ENCODE assay signal across 19 mouse cellular contexts in the genomic region with DNA sequence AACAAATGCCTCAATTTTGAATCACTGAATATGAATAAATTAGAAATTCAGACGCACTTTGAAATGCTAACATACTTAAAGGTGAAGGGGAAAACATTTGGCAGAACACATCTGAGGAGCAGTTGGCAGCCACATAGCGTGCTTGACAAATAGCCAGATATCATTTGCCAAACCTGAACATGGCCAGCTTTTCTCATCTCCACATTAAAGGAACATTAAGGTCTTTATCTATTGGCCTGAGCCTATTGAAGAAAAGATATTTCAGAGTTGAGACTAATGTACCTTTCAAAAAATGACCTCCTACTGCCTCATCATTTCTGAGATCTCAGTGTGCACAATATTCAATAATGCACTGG.
DNase-seq lines count a peak whose midpoint lies in the region; ATAC-seq and TF ChIP-seq lines count a peak whose summit lies in the region.
"Had no signal": no experiment of that assay in that cellular context is flagged by ENCODE, and none has a peak within 500 bp of the region (broad histone marks: within the 10 kb centered on the region; RNA-seq: fewer than 3 reads in every experiment).

No protein-coding gene starts in this region.

- 0 out of 2 replicates have a peak, but pooled peaks cover 9% of the 10 kb centered on the region for H3K4me1 ChIP-seq in intestine, embryonic 16.5 days (ENCODE audit: control insufficient read depth, insufficient read depth, low read length)
- H3K4me1 ChIP-seq: forebrain, embryonic 10.5 days had no signal

- H3K36me3 ChIP-seq in intestine, embryonic 16.5 days (ENCODE audit: control insufficient read depth, insufficient read depth, low read length) = no peaks in the 10 kb centered on the region
- H3K36me3 ChIP-seq: forebrain, embryonic 10.5 days; limb, embryonic 10.5 days had no signal

- no peak overlapping the region for H3K9ac ChIP-seq in intestine, embryonic 16.5 days (ENCODE audit: low read depth, low read length)
- H3K9ac ChIP-seq: liver, embryonic 14.5 days had no signal

- H3K9me3 ChIP-seq in intestine, embryonic 16.5 days (ENCODE audit: control insufficient read depth, low read length) = no peaks in the 10 kb centered on the region
- H3K9me3 ChIP-seq: forebrain, embryonic 10.5 days; limb, embryonic 10.5 days had no signal

- H3K27ac ChIP-seq in intestine, embryonic 16.5 days (ENCODE audit: low read length) = peak overlapping the region; percentile 79; the same call in 1 of the 2 replicates
- no peak overlapping the region for H3K27ac ChIP-seq in layer of hippocampus, adult 2 months
- H3K27ac ChIP-seq: forebrain, embryonic 10.5 days; heart, adult 2 months; limb, embryonic 10.5 days; liver, embryonic 14.5 days had no signal

- ATAC-seq in intestine, embryonic 16.5 days = no peak
- no peak for ATAC-seq in monocyte, adult 5-6 weeks (replicated peaks; ENCODE audit: insufficient number of reproducible peaks, low FRiP score, low TSS enrichment, poor library complexity, severe bottlenecking)
- ATAC-seq: inflammation-experienced regulatory T-cells, adult 6 months had no signal

- WGBS in intestine, embryonic 16.5 days = 74% methylated on average over 2 of the region's 2 CpGs

- H3K27me3 ChIP-seq in intestine, embryonic 16.5 days (replicated peaks; ENCODE audit: control insufficient read depth, insufficient read depth, low read length) = no peaks in the 10 kb centered on the region
- H3K27me3 ChIP-seq: CH12.LX had no signal

- peak; percentile 9 for DNase-seq in adrenal gland, postnatal 14 days
- DNase-seq in adrenal gland, adult 18-20 months (ENCODE audit: low spot score in 2 of 2) = no peak
- DNase-seq in brain, adult 2 months (ENCODE audit: low read depth, low spot score) = peak; percentile 94
- peak; percentile 96 for DNase-seq in cerebellum, adult 9-10 months
- DNase-seq in layer of hippocampus, adult 2 months (ENCODE audit: low spot score in 2 of 2) = no peak
- DNase-seq in urinary bladder, postnatal 14 days (ENCODE audit: low spot score) = no peak
- DNase-seq: kidney, postnatal 14 days; layer of hippocampus, adult 9-11 months; lung, postnatal 14 days; right cerebral cortex, postnatal 4 days; thymus, postnatal 25 days had no signal

- TF ChIP-seq CTCF in layer of hippocampus, adult 2 months (conservative IDR thresholded peaks at IDR 0.05) = no peak

- no peak overlapping the region for H3K4me3 ChIP-seq in intestine, embryonic 16.5 days (ENCODE audit: low read length)
- H3K4me3 ChIP-seq in layer of hippocampus, adult 2 months = no peak overlapping the region
- H3K4me3 ChIP-seq: forebrain, embryonic 10.5 days; heart, adult 2 months; limb, embryonic 10.5 days had no signal

- H3K4me2 ChIP-seq in intestine, embryonic 16.5 days (ENCODE audit: low read depth, low read length) = no peak overlapping the region

Comparison
In these comparisons a context has a peak if more than half of its experiments do, and no peak if none do; other contexts are left out.
1. DNase-seq: peak in adrenal gland, postnatal 14 days (single experiment), brain, adult 2 months (single experiment) and cerebellum, adult 9-10 months (single experiment); none in adrenal gland, adult 18-20 months (0 of 2), layer of hippocampus, adult 2 months (0 of 2) and urinary bladder, postnatal 14 days (single experiment).